Mouse (Mus musculus) liver, adult 2 months (tissue): ENCODE measurements around the gene Nebl. TPM values are rescaled to one million over a fixed set of nuclear protein-coding genes. Genes with fewer than 3 reads are reported as not detected.

Experiments
- DNase-seq: peaks from one replicate; pipeline ENCODE4 v3.0.0-alpha.2; 2011; ENCODE audit warnings: low read depth, low spot score; ENCODE audit errors: extremely low read depth
- H3K27ac ChIP-seq: fragments of 200-500 bp; replicated peaks from 2 replicates; pipeline ENCODE4 v1.5.1; 2012; ENCODE audit warnings: low read depth, mild to moderate bottlenecking, control low read depth, inconsistent platforms, low read length; ENCODE audit not compliant: insufficient read depth
- H3K27me3 ChIP-seq: fragments of 200-500 bp; 2 replicates; pipeline ENCODE4 v1.6.1; 2012; ENCODE audit warnings: mild to moderate bottlenecking, moderate library complexity, low read length, inconsistent platforms; ENCODE audit not compliant: control insufficient read depth, insufficient read depth
- H3K36me3 ChIP-seq: fragments of 200-500 bp; 2 replicates; pipeline ENCODE4 v1.6.1; 2012; ENCODE audit warnings: low read length, inconsistent platforms; ENCODE audit not compliant: control insufficient read depth, insufficient read depth
- H3K4me1 ChIP-seq: fragments of 200-500 bp; 2 replicates; pipeline ENCODE4 v1.6.1; 2011; ENCODE audit warnings: low read length; ENCODE audit not compliant: control insufficient read depth, insufficient read depth
- H3K4me3 ChIP-seq: fragments of 200-500 bp; 2 replicates; pipeline ENCODE4 v1.5.1; 2011; ENCODE audit warnings: low read depth, mild to moderate bottlenecking, control low read depth, low read length, moderate library complexity; ENCODE audit not compliant: insufficient read depth
- H3K79me2 ChIP-seq: fragments of 200-500 bp; 2 replicates; pipeline ENCODE4 v1.6.1; 2012; ENCODE audit warnings: inconsistent platforms, mild to moderate bottlenecking, low read length, moderate library complexity; ENCODE audit not compliant: control insufficient read depth, insufficient read depth
- H3K9ac ChIP-seq: fragments of 200-500 bp; 2 replicates; pipeline ENCODE4 v1.6.1; 2012; ENCODE audit warnings: low read depth, mild to moderate bottlenecking, control low read depth, inconsistent platforms, low read length
- CTCF ChIP-seq: fragments of 200-500 bp; IDR thresholded peaks from 2 replicates; pipeline ENCODE4 v1.5.1; 2011; ENCODE audit warnings: low read depth, low read length, control low read depth
- POLR2A ChIP-seq: fragments of 200-500 bp; IDR thresholded peaks from 2 replicates; pipeline ENCODE4 v1.6.1; 2011; ENCODE audit warnings: low read length, control low read depth; ENCODE audit not compliant: insufficient read depth; ENCODE audit errors: extremely low read depth
- WGBS: fragments of 180-500 bp; shearing (Covaris S2); methylation state at CpG from one replicate; pipeline ENCODE4 v1.1.7; 2018; 5-methylcytosine and 5-hydroxymethylcytosine counted together
- polyA plus RNA-seq: library from polyadenylated mRNA; depleted of rRNA; stranded (reverse); fragments of >200 nt; gene quantifications from 2 replicates; pipeline ENCODE4 v1.2.3, GENCODE M21; 2012
- total RNA-seq: library from RNA; depleted of rRNA; stranded (reverse); fragments of >200 nt; gene quantifications from 2 replicates; pipeline ENCODE4 v1.2.3, GENCODE M21; 2014

Nebl gene
- total and polyA plus RNA-seq, 2 experiments, result 0.02 to 0.28 TPM

DNA sequence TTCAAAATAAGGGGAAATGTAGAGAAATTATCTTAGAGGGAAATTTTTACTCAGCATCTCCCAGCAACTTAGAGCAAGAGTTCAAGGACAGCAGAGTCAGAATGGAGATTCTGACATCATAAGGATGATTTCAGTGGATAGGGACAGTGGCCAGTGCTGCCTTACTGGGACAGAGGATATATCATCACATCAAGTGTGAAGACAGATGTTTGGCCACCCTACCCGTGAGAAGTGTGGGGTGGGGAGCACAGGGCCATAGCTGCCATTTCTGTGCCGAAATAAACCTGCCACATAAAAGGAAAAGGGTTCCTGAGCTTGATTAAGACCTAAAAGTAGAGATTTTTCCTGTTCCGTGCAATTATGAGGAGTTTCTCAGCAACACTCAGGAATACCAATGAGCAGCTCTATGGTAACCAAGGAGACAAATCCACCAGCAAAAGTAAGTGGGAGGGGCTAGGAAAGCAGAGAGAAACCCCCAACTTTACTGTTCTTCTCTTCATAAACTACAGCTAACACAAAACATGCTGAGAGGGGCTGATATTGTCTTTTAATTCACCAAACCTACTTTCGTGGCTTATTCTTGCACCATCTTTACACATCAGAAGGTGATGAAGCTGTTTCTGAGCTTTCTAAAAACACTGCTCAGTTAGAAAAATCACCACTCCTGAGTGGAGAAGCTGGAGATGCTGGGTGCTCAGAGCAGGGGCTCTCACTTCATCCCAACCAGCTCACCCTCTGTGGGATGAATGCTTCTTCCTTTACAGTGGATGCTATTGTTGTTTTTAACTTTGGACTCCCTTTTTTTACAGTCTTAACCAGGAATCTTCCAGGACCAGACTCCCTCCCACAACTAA lies 172.1 kb downstream of the Nebl start:
- Histone ChIP-seq H3K27ac (no peak overlapping the region), H3K9ac (no peak overlapping the region), H3K79me2 (no peaks in the 10 kb centered on the region), H3K4me1 (no peaks in the 10 kb centered on the region), H3K4me3 (no peak overlapping the region), H3K36me3 (no peaks in the 10 kb centered on the region), H3K27me3 (no peaks in the 10 kb centered on the region)
- TF ChIP-seq CTCF, result no peak
- TF ChIP-seq POLR2A, result no peak
- 76% methylated on average over 4 of the region's 4 CpGs for WGBS
- DNase-seq, result no peak

DNA sequence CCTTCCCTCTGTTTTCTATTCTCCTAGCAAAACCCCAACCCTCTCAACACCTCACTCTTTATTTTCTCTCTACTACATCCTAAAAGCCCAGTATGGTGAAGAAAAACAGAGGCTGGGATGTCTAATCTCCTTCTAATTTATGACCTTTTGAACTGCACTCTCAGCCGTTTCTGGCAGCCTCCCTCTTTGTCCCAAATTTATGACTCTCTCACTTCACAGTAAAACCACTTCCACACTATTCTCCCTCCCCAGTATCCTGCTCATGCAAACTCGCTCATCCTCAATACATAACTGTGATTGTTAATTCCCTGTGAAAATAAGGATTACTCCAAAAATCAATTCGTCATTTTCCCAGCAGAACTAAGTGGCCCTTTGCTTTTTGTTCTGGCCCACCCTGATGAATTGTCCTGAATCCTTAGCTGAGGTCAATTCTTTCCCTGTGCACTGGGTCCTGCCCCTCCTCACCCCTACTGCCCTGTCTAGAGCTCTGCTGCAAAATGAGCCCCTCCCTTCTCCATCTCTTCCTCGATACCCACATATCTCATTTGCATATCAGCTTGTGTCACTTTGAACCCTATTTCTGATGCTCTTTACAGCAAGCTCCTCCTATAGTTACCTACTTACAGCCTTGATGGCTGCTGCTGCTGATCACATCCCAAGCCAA lies 181.2 kb downstream of the Nebl start:
- Histone ChIP-seq H3K27ac (no peak overlapping the region), H3K36me3 (no peaks in the 10 kb centered on the region)

DNA sequence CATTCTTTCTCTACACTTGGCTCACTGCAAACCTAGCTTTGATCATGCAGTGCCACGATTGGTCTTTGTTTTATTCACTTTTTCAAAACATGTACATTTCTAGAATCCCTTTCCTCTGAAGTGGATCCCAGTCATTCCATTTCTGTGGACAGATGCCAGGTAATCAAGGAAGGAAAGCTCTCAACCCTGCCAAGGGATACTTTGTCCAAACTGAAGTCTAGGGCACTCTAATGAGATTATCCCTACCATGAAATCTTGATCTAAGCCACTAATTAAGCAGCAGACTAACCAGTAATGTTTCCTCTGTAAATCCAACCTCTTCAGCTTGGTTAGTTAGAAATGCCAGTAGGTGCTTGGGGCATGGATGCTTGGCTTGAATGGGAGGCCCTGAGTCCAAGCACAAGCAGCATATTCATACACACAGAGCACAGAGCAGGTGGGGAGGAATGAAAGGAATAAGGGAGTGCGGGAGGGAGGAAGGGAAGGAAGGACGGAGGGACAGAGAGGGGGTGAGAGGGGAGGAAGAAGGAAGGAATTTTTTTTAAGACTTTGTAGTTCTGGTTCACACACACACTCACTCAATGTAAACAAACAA lies 184.8 kb downstream of the Nebl start:
- 87% methylated on average over 3 of the region's 3 CpGs for WGBS
- H3K9ac ChIP-seq, result no peak overlapping the region
- H3K4me3 ChIP-seq, result no peak overlapping the region
- H3K36me3 ChIP-seq, result no peaks in the 10 kb centered on the region
- H3K27me3 ChIP-seq, result no peaks in the 10 kb centered on the region
- no peak overlapping the region for H3K27ac ChIP-seq
- TF ChIP-seq CTCF (no peak), POLR2A (no peak)
- no peaks in the 10 kb centered on the region for H3K4me1 ChIP-seq
- no peak for DNase-seq
- no peaks in the 10 kb centered on the region for H3K79me2 ChIP-seq

More for the DNA sequence above, 181.2 kb downstream of the Nebl start:
- no peaks in the 10 kb centered on the region for H3K4me1 ChIP-seq
- DNase-seq, result no peak
- no peak overlapping the region for H3K9ac ChIP-seq
- H3K79me2 ChIP-seq, result no peaks in the 10 kb centered on the region
- TF ChIP-seq POLR2A (no peak), CTCF (no peak)
- H3K27me3 ChIP-seq, result no peaks in the 10 kb centered on the region
- H3K4me3 ChIP-seq, result no peak overlapping the region
- 56% methylated on average over 4 of the region's 4 CpGs for WGBS

DNA sequence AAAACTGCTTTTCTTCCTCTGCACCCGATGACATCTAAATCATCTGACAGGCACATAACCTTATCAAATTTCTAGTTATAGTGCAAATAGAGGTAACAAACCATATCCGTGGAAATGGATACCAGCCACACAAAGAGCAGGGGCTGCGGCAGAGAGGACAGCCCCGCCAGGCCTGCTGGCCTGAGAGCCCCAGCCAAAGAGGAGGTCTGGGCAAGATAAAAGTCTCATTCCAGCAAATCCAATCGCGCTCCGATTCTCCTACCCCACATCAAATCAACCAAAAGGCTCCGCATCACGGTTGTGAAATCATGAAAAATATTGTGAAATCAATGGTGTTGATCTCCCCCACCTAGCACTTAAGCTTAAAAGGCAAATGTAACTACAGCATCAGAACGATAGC lies 191.5 kb downstream of the Nebl start:
- no peaks in the 10 kb centered on the region for H3K4me1 ChIP-seq
- no peaks in the 10 kb centered on the region for H3K27me3 ChIP-seq
- no peak overlapping the region for H3K9ac ChIP-seq
- no peaks in the 10 kb centered on the region for H3K79me2 ChIP-seq
- peak; percentile 14 for DNase-seq
- no peak overlapping the region for H3K27ac ChIP-seq
- no peaks in the 10 kb centered on the region for H3K36me3 ChIP-seq
- no peak for TF ChIP-seq POLR2A
- TF ChIP-seq CTCF, result no peak
- WGBS, result 74% methylated on average over 10 of the region's 10 CpGs
- H3K4me3 ChIP-seq, result no peak overlapping the region

DNA sequence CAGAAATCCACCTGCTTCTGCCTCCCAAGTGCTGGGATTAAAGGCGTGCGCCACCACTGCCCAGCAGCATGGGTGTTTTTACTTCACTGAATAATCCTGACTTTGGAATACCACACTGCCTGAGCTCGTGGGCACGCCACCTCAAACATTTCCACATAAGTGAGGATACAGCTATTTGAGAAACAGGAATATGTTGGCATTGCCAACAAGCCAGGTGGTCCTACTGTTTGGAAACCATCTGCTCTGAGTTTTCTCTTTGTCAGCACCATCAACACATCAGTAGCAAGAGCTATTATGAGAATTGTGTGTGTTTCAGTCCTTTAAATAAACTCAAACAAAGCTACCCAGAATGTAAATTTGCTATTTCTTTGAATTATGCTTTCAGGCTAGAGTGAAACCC lies 192.8 kb downstream of the Nebl start:
- H3K9ac ChIP-seq, result no peak overlapping the region
- no peak for DNase-seq
- WGBS, result 88% methylated on average over 4 of the region's 4 CpGs

More for the DNA sequence above, 192.8 kb downstream of the Nebl start:
- Histone ChIP-seq H3K4me1 (no peaks in the 10 kb centered on the region), H3K4me3 (no peak overlapping the region), H3K27ac (no peak overlapping the region), H3K79me2 (no peaks in the 10 kb centered on the region), H3K27me3 (no peaks in the 10 kb centered on the region), H3K36me3 (no peaks in the 10 kb centered on the region)
- TF ChIP-seq CTCF, result no peak
